Mouse (Mus musculus) hindbrain, postnatal 0 days (tissue): Measurements from ENCODE around the gene 1810049J17Rik. TPM values are rescaled to one million over a fixed set of nuclear protein-coding genes. Genes with fewer than 3 reads are reported as not detected.

Experiments used
- ATAC-seq: fragments of 200-750 bp; cut with Nextera tagmentation; 2 replicates; pipeline ENCODE4 v1.8.0; 2017; ENCODE audit warnings: mild to moderate bottlenecking, moderate TSS enrichment, moderate library complexity
- DNase-seq: peaks from one replicate; pipeline ENCODE4 v3.0.0-alpha.2; 2015; ENCODE audit warnings: low spot score
- H3K27ac ChIP-seq: fragments of 300-500 bp; sonication (generic); 2 replicates; pipeline ENCODE4 v1.5.1; 2014; ENCODE audit warnings: mild to moderate bottlenecking
- H3K27me3 ChIP-seq: fragments of 300-500 bp; sonication (generic); 2 replicates; pipeline ENCODE4 v1.6.1; 2014; ENCODE audit warnings: low read length, mixed read lengths; ENCODE audit not compliant: insufficient read depth
- H3K36me3 ChIP-seq: fragments of 300-500 bp; sonication (generic); 2 replicates; pipeline ENCODE4 v1.6.1; 2014; ENCODE audit warnings: low read length, mixed read lengths; ENCODE audit not compliant: insufficient read depth
- H3K4me1 ChIP-seq: fragments of 300-500 bp; sonication (generic); 2 replicates; pipeline ENCODE4 v1.6.1; 2014; ENCODE audit warnings: antibody characterized with exemption, low read length, mixed read lengths; ENCODE audit not compliant: insufficient read depth
- H3K4me2 ChIP-seq: fragments of 300-500 bp; sonication (generic); 2 replicates; pipeline ENCODE4 v1.6.1; 2014; ENCODE audit warnings: low read depth, mild to moderate bottlenecking, low read length, moderate library complexity, mixed read lengths
- H3K4me3 ChIP-seq: fragments of 300-500 bp; sonication (generic); 2 replicates; pipeline ENCODE4 v1.5.1; 2014; ENCODE audit warnings: low read length
- H3K9ac ChIP-seq: fragments of 300-500 bp; sonication (generic); replicated peaks from 2 replicates; pipeline ENCODE4 v1.6.1; 2014; ENCODE audit warnings: mild to moderate bottlenecking, low read length, moderate library complexity, mixed read lengths
- H3K9me3 ChIP-seq: fragments of 300-500 bp; sonication (generic); 2 replicates; pipeline ENCODE4 v1.6.1; 2016; ENCODE audit warnings: low read length, mixed read lengths
- CTCF ChIP-seq: IDR thresholded peaks from 2 replicates; pipeline ENCODE4 v1.5.1; 2016; ENCODE audit warnings: antibody characterized with exemption, control low read depth, low read depth
- WGBS: fragments of 180-500 bp; shearing (Covaris S2); extraction: QIAGEN DNeasy Blood & Tissue Kit; methylation state at CpG from one replicate; pipeline ENCODE4 v1.1.7; 2014; 5-methylcytosine and 5-hydroxymethylcytosine counted together
- polyA plus RNA-seq: library from polyadenylated mRNA; unstranded; fragments of >200 nt; fragmentation: Nextera tagmentation; extraction: Ambion mirVana; gene quantifications from 2 replicates; pipeline ENCODE4 v1.2.1, GENCODE M21; 2015
- total RNA-seq: library from RNA; depleted of rRNA; stranded (reverse); fragments of >200 nt; gene quantifications from 2 replicates; pipeline ENCODE4 v1.2.3, GENCODE M21; 2014

Gene 1810049J17Rik
- total and polyA plus RNA-seq, 2 experiments from 2014 or later, result 1.8 TPM; not detected in 1

DNA sequence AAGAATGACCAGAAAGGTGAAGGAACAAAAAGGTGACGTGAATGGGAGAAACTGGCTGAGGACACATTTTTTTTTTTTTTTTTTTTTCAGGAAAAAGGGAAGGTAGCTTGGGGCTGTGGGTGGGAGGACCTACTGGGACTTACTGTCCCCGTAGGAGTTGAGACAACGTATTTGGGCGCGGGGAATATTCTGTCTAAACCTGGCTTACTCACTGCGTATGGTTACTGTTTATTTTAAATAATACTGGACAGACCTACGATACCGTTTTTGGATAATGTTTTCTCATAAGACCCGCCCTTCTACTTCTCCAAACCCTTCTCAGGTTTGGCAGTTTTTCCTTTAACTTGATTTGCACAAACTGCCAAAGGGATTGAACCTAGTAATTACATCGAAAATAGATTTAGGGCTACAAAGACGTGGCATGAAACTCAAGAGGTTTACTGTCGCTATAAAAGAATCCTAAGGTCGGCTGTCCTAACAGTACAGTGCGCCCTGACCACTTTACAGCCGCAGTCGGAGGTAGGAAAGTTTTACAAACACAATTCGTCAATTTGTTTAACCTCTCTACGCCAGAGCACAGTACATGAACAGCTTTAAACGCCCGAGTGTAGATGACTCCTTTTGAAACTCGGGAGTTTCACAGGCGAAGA lies 1.1 kb downstream of the 1810049J17Rik start:
- TF ChIP-seq CTCF, result no peak
- peaks cover 14% of the 10 kb centered on the region for H3K4me1 ChIP-seq
- H3K27ac ChIP-seq, result peak overlapping the region; percentile 96
- no peak for ATAC-seq
- H3K9me3 ChIP-seq, result no peaks in the 10 kb centered on the region
- peak overlapping the region; percentile 95 for H3K4me3 ChIP-seq
- 5% methylated on average over 22 of the region's 22 CpGs for WGBS
- no peaks in the 10 kb centered on the region for H3K36me3 ChIP-seq
- peak overlapping the region; percentile 95 for H3K9ac ChIP-seq
- peak overlapping the region; percentile 82 for H3K4me2 ChIP-seq
- no peak for DNase-seq
- H3K27me3 ChIP-seq, result no peaks in the 10 kb centered on the region

GRCm38 (mm10) chr15:12319889-12320288 lies 1.8 kb downstream of the 1810049J17Rik start:
- no peaks in the 10 kb centered on the region for H3K9me3 ChIP-seq
- H3K4me2 ChIP-seq, result no peak overlapping the region
- no peak overlapping the region for H3K9ac ChIP-seq
- no peak overlapping the region for H3K27ac ChIP-seq
- TF ChIP-seq CTCF, result no peak
- no peaks in the 10 kb centered on the region for H3K27me3 ChIP-seq
- 54% methylated on average over 5 of the region's 5 CpGs for WGBS
- ATAC-seq, result no peak
- no peak for DNase-seq
- H3K4me1 ChIP-seq, result peaks cover 14% of the 10 kb centered on the region
- no peaks in the 10 kb centered on the region for H3K36me3 ChIP-seq
- no peak overlapping the region for H3K4me3 ChIP-seq

- 0 out of 2 replicates have a peak, but pooled peaks cover 6% of the 10 kb centered on the region for H3K4me1 ChIP-seq
- no peaks in the 10 kb centered on the region for H3K27me3 ChIP-seq
- ATAC-seq (no peak), DNase-seq (no peak)
- no peak overlapping the region for H3K9ac ChIP-seq
- no peak overlapping the region for H3K27ac ChIP-seq
- H3K4me2 ChIP-seq, result no peak overlapping the region
- TF ChIP-seq CTCF, result no peak
- no peaks in the 10 kb centered on the region for H3K9me3 ChIP-seq
- 82% methylated on average over 8 of the region's 8 CpGs for WGBS
- no peaks in the 10 kb centered on the region for H3K36me3 ChIP-seq
- no peak overlapping the region for H3K4me3 ChIP-seq
These were observed 3.2 kb downstream of the 1810049J17Rik start for GRCm38 (mm10) chr15:12318451-12318850.

GRCm38 (mm10) chr15:12317290-12317689 lies 4.4 kb downstream of the 1810049J17Rik start:
- Histone ChIP-seq H3K27me3 (no peaks in the 10 kb centered on the region), H3K36me3 (no peaks in the 10 kb centered on the region), H3K9ac (no peak overlapping the region), H3K27ac (no peak overlapping the region), H3K4me3 (no peak overlapping the region), H3K4me1 (no peaks in the 10 kb centered on the region), H3K9me3 (no peaks in the 10 kb centered on the region), H3K4me2 (no peak overlapping the region)
- DNase-seq (no peak), ATAC-seq (no peak)
- 81% methylated on average over 5 of the region's 5 CpGs for WGBS
- no peak for TF ChIP-seq CTCF

DNA sequence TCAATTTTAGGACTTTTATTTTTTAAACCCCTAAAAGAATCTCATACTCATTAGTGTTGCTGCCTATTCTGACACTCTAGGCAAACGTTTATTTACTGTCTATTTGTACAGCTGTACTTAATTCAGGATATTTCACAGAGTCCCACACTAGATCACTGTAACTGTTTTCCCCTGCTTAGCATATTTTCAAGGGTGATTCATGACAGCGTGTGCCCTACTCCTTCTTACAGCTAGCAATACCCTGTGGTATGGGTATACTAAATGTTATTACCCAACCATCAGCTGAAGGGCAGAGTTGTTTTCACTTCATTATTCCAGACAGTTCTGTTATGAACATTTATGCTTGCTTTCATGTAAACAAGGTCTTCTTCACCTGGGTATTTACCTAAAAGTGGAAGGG lies 5.7 kb downstream of the 1810049J17Rik start:
- Histone ChIP-seq H3K9ac (no peak overlapping the region), H3K9me3 (no peaks in the 10 kb centered on the region), H3K36me3 (no peaks in the 10 kb centered on the region), H3K27me3 (no peaks in the 10 kb centered on the region), H3K4me1 (no peaks in the 10 kb centered on the region), H3K27ac (no peak overlapping the region), H3K4me3 (no peak overlapping the region), H3K4me2 (no peak overlapping the region)
- ATAC-seq (no peak), DNase-seq (no peak)
- 59% methylated on average over 2 of the region's 2 CpGs for WGBS
- TF ChIP-seq CTCF, result no peak

DNA sequence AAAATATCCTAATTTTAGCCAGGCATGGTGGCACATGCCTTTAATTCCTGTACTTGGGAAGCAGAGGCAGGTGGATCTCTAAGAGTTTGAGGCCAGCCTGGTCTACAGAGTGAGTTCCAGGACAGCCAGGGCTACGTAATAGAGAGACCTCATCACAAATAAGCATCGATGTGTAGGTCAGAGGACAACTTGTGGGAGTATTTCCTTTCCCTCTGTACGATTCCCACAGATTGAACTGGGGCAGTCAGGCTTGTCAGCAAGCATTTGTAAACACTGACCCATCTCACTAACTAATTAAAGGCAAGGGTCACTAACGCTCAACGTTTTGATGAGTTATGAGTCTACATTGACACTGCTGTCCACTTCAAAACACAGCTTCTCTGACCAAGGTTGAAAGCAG lies 7.1 kb downstream of the 1810049J17Rik start:
- no peaks in the 10 kb centered on the region for H3K27me3 ChIP-seq
- no peaks in the 10 kb centered on the region for H3K9me3 ChIP-seq
- ATAC-seq, result no peak
- no peak overlapping the region for H3K4me2 ChIP-seq
- H3K4me3 ChIP-seq, result no peak overlapping the region
- TF ChIP-seq CTCF, result no peak
- WGBS, result 87% methylated on average over 5 of the region's 5 CpGs
- H3K4me1 ChIP-seq, result no peaks in the 10 kb centered on the region
- no peak overlapping the region for H3K9ac ChIP-seq
- DNase-seq, result no peak
- no peaks in the 10 kb centered on the region for H3K36me3 ChIP-seq
- H3K27ac ChIP-seq, result no peak overlapping the region

DNA sequence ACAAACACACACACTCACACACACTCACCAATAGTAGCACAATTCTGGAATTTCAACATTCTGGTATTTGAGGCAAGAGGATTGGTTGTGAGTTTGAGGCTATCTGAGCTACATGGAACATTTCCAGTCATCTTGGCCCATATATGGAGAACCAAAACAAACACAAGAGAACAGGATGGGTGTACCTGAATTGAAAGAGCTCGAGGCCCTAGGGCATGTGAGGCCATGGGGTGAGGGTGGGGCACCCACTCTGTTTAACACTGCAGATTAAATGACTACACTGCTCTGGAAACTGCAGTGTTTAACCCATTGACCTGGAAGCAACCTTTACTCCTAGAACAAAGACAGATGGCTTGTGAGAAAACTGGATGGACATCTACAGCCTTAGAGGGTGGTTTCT lies 8.4 kb downstream of the 1810049J17Rik start:
- H3K9me3 ChIP-seq, result no peaks in the 10 kb centered on the region
- no peaks in the 10 kb centered on the region for H3K4me1 ChIP-seq
- 33% methylated on average over 1 of the region's 1 CpGs for WGBS
- H3K4me3 ChIP-seq, result no peak overlapping the region
- ATAC-seq (no peak), DNase-seq (no peak)
- H3K27ac ChIP-seq, result no peak overlapping the region
- H3K9ac ChIP-seq, result no peak overlapping the region
- H3K27me3 ChIP-seq, result no peaks in the 10 kb centered on the region
- TF ChIP-seq CTCF, result no peak
- H3K36me3 ChIP-seq, result no peaks in the 10 kb centered on the region
- H3K4me2 ChIP-seq, result no peak overlapping the region
